Mouse (Mus musculus): ENCODE results near the gene Ggnbp2. TPM values are rescaled to one million over a fixed set of nuclear protein-coding genes. Genes with fewer than 3 reads are reported as not detected.
"Not testable (repeated sequence)": the region's sequence is repeated elsewhere in the genome, so short reads cannot be mapped to it uniquely, and the experiment has no call there.

Gene Ggnbp2
- total RNA-seq, 2 experiments from 2014 or later, result 66.6 to 71.7 TPM

DNA sequence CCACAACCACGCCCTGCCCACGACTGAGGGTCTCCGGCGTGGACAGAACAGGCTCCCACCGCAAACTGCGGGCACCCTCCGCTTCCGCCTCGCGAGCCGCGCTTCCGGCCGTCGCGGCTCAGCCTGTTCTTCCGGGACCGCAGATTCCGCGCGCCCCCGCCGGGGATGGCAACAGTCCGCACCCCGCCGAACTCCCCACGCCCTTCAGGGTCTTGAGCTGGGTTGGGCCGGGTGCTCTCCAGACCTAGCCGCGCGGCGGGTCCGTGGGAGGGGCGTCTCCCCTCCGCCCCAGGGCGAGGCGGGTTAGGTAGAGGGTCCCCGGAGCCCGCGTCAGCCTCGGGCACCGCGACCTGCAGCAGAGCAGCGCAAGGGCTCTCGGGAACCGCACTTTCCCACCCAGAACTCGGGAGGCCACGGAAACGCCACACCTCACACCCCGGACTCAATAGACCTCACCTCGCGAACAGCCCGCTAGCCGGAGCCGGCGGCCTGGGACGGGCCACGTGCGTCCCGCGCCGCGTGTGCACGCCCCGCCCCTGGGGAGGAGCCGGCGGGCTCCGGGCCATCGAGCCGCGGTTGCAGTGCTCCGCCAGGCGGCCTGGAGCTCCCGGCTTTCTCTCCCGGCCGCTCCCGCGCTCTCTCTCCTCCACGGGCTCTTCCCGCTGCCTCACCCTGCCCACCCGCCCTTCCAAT is 9.3 kb upstream of the Ggnbp2 start, which contains the start of the genes Myo19 and Pigw:
Myo19 (plus strand) TSS at position 377 of the 693 bp plus-strand sequence.
Pigw (minus strand) TSS at position 514 of the 693 bp plus-strand sequence.
- DNase-seq, result peak; percentile 90 to 94

DNA sequence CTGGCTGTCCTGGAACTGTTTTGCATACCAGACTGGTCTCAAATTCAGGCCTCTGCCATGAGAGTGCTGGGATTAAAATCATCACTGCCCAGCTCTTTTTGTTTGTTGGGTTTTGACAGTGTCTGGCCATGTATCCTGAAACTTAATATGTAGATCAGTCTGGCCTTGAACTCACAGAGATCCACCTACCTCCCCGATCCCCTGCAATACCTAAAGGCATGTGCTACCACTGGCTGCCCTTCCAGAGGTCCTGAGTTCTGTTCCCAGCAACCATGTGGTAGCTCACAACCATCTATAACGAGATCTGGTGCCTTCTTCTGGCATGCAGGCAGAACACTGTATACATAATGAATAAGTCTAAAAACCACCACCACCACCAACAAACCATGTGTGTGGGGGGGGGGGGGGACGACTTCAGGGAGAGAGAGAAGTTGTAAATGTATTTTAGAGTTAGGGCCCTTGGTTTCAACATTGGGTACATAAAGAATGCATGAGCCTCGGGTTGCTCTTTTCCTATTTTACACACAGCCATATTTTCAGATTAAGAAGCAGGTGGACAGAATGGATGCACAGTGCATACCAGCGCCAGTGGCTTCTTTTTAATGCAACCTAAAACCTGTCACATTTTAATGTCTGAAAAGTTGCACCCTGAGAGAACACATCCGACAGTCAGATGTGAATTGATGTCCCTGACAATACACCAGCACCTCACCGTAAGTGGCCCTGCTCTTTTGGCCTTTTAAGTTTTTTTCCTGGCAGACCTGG is 8.6 kb upstream of the Ggnbp2 start:
- DNase-seq, result no peak

- DNase-seq, result not testable (repeated sequence)
These were observed 5.4 kb upstream of the Ggnbp2 start for GRCm38 (mm10) chr11:84876020-84876419.

- DNase-seq, result no peak
These were observed 2.6 kb upstream of the Ggnbp2 start for GRCm38 (mm10) chr11:84873042-84873833.

- no peak for DNase-seq
These were observed 992 bp upstream of the Ggnbp2 start for GRCm38 (mm10) chr11:84871548-84872069.

DNA sequence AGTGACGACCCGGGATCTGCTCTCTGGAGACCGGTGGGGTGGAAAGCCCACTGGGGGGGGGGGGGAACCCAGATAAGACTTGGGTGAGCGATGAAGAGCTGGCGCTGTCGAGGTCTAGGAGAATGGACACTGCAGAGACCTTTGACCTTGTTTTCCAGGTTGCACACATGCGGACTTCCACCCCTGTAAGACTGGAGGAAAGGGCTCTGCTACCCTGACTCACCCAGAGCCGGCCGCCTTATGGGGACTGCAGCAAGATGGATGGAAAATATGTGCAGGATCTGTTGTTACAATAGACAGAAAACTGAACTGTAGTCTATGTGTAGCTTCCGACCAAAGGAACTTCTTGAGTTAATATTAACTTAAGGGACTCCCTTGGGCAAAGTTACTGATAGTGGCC is 429 bp upstream of the Ggnbp2 start:
- peak in 1 of 2 experiments; percentile 64 for DNase-seq

GRCm38 (mm10) chr11:84869537-84870232 is 932 bp downstream of the Ggnbp2 start:
- DNase-seq, result peak; percentile 94 to 96

GRCm38 (mm10) chr11:84868786-84869259 is 1.8 kb downstream of the Ggnbp2 start:
- DNase-seq, result no peak

GRCm38 (mm10) chr11:84867586-84867985 is 3.0 kb downstream of the Ggnbp2 start:
- no peak for DNase-seq

- no peak for DNase-seq
These were observed 5.3 kb downstream of the Ggnbp2 start for GRCm38 (mm10) chr11:84865268-84865667.

DNA sequence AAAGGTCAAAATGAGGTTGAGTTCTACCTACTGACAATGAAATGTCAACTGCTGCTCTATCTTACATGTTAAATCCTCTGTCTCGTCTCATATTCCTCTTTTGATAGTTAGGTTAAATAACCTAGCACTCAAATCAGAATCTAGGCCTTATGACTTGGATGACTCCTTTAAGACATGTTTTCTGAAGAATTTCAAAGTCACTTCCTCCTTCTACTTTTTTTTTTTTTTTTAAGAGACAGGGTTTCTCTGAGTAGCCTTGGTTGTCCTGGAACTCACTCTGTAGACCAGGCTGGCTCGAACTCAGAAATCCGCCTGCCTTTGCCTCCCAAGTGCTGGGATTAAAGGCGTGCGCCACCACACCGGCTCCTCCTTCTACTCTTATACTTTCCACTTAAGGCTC is 15.3 kb downstream of the Ggnbp2 start:
- no peak for DNase-seq

GRCm38 (mm10) chr11:84847475-84848090 is 23.0 kb downstream of the Ggnbp2 start:
- DNase-seq, result peak; percentile 74 to 78

- DNase-seq, result no peak
These were observed 23.7 kb downstream of the Ggnbp2 start for GRCm38 (mm10) chr11:84846741-84847474.

DNA sequence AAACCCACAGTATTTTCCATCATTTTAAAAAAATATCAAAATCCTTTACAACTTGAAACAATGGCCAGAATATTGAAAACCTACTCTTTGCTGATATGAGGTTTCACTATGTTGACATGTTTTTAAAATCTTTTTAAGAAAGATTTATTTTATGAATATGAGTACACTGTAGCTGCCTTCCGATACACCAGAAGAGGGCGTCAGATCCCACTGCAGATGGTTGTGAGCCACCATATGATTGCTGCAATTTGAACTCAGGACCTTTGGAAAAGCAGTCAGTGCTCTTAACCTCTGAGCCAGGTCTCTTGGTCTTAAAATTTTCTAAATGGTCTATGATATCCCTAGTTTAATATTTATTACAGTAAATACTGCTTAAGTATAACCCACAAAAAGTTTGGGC is 31.3 kb downstream of the Ggnbp2 start:
- DNase-seq, result no peak

DNA sequence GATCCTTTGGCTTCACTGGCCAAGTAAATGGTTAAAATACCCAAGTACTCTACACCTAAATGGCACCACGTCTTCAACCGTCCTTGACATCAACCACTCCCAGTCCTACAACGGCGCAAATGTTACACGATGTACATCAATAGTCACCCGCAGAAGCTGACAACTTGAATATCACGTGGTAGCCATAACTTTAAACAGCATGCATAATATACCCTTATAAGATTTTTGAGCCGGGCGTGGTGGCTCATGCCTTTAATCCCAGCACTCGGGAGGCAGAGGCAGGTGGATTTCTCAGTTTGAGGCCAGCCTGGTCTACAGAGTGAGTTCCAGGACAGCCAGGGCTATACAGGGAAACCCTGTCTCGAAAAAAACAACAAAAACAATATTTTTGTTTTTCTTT is 41.1 kb downstream of the Ggnbp2 start:
- DNase-seq, result not testable (repeated sequence)

DNA sequence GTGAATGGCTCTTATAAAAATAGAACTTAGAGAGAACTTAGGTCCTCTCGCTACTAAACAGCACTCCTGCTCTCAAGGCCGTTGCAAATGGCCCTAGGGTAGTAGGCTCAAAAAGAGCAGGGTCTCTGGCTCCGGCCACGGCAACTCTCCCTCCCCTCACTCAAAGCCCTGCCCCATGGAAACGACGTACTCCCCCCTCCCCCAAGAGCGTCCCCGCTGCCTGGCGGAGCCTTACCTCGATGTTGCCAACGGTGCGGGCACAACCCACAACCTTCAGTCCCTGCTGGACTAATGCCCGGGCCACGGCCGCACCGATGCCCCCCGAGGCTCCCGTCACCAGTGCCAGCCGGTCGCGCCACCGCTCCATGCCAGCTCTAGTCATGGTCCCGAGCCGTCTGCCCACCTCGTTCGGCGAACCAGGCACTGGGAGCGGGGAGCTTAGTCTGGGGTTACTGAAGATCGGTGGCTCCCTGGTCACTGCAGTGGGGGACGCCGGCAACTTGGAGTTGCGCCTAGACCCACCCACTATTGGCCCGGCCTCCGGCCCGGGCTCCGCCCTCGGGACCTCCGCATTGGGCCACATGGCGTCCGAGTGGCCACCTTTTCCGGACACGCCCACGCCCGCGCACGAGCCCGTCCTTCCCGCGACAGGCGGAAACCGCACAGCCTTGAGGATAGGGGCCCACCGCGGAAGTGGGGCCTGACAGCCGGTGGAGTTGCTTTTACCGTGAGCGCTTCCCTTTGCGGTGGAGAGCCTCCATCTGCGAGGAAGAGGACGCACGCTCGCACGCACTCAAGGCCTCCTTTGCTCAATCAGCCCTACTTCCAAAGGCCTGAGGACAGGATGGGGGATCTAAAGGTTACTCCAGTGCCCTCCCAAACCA is 41.9 kb downstream of the Ggnbp2 start, which contains the start of gene Dhrs11:
Dhrs11 (minus strand) TSS at position 479 of the 884 bp plus-strand sequence.
- DNase-seq, result peak; percentile 98

- DNase-seq, result no peak
These were observed 42.6 kb downstream of the Ggnbp2 start for GRCm38 (mm10) chr11:84827901-84828503.

- DNase-seq, result no peak
These were observed 43.1 kb downstream of the Ggnbp2 start for GRCm38 (mm10) chr11:84827492-84827891.

- DNase-seq, result peak; percentile 90 to 93
These were observed 44.4 kb downstream of the Ggnbp2 start for GRCm38 (mm10) chr11:84826185-84826584.
